In genomic region chr6:88758568-88759522, GRCm38 (mm10) we compare ENCODE assay signal across 9 mouse cellular contexts. TPM values are rescaled to one million over a fixed set of nuclear protein-coding genes. Genes with fewer than 3 reads are reported as not detected.
DNase-seq lines count a peak whose midpoint lies in the region; ATAC-seq and TF ChIP-seq lines count a peak whose summit lies in the region.
"Had no signal": no experiment of that assay in that cellular context is flagged by ENCODE, and none has a peak within 500 bp of the region (broad histone marks: within the 10 kb centered on the region; RNA-seq: fewer than 3 reads in every experiment).

No protein-coding gene starts in this region.

- H3K4me3 ChIP-seq in hindbrain, embryonic 10.5 days: no peak overlapping the region
- no peak overlapping the region for H3K4me3 ChIP-seq in hindbrain, embryonic 12.5 days
- no peak overlapping the region for H3K4me3 ChIP-seq in liver, adult 2 months (ENCODE audit: insufficient read depth, low read depth, low read length)
- no peak overlapping the region for H3K4me3 ChIP-seq in neural tube, embryonic 15.5 days (replicated peaks)
- H3K4me3 ChIP-seq in forebrain, embryonic 12.5 days (replicated peaks): no peak overlapping the region
- H3K4me3 ChIP-seq: limb, embryonic 12.5 days had no signal

- WGBS in hindbrain, embryonic 10.5 days: 82% methylated on average over 10 of the region's 10 CpGs
- 78% methylated on average over 10 of the region's 10 CpGs for WGBS in hindbrain, embryonic 12.5 days
- WGBS in liver, adult 2 months: 66% methylated on average over 10 of the region's 10 CpGs
- 82% methylated on average over 10 of the region's 10 CpGs for WGBS in neural tube, embryonic 15.5 days
- WGBS in forebrain, embryonic 12.5 days: 81% methylated on average over 10 of the region's 10 CpGs

- ATAC-seq in hindbrain, embryonic 12.5 days (ENCODE audit: low FRiP score): no peak
- ATAC-seq in neural tube, embryonic 15.5 days (ENCODE audit: low FRiP score): no peak
- ATAC-seq in forebrain, embryonic 12.5 days (ENCODE audit: low FRiP score): no peak

- H3K4me1 ChIP-seq in hindbrain, embryonic 10.5 days (replicated peaks): peaks cover 36% of the 10 kb centered on the region
- peaks cover 25% of the 10 kb centered on the region for H3K4me1 ChIP-seq in hindbrain, embryonic 12.5 days
- peaks cover 24% of the 10 kb centered on the region for H3K4me1 ChIP-seq in liver, adult 2 months (ENCODE audit: control insufficient read depth, insufficient read depth, low read length)
- H3K4me1 ChIP-seq in neural tube, embryonic 15.5 days: peaks cover 33% of the 10 kb centered on the region
- H3K4me1 ChIP-seq in forebrain, embryonic 12.5 days: peaks cover 19% of the 10 kb centered on the region; the same call in 1 of the 2 replicates

- intact Hi-C loops in left cerebral cortex, postnatal 14 days (cut with DNase I): no loop called here

- H3K9me3 ChIP-seq in hindbrain, embryonic 10.5 days: no peaks in the 10 kb centered on the region
- H3K9me3 ChIP-seq in hindbrain, embryonic 12.5 days (replicated peaks): no peaks in the 10 kb centered on the region
- H3K9me3 ChIP-seq in neural tube, embryonic 15.5 days (replicated peaks): no peaks in the 10 kb centered on the region
- H3K9me3 ChIP-seq in forebrain, embryonic 12.5 days: no peaks in the 10 kb centered on the region
- H3K9me3 ChIP-seq: limb, embryonic 12.5 days had no signal

- H3K79me2 ChIP-seq in liver, adult 2 months (ENCODE audit: control insufficient read depth, insufficient read depth, low read length): peaks cover 26% of the 10 kb centered on the region; the same call in 1 of the 2 replicates

- 0 out of 2 replicates have a peak overlapping the region, but pooled peaks have one; percentile 4 for H3K27ac ChIP-seq in hindbrain, embryonic 10.5 days
- no peak overlapping the region for H3K27ac ChIP-seq in hindbrain, embryonic 12.5 days
- peak overlapping the region; percentile 13; the same call in 1 of the 2 replicates for H3K27ac ChIP-seq in liver, adult 2 months (replicated peaks; ENCODE audit: insufficient read depth, low read depth, low read length)
- H3K27ac ChIP-seq in neural tube, embryonic 15.5 days (replicated peaks): peak overlapping the region; percentile 74; the same call in 1 of the 2 replicates
- no peak overlapping the region for H3K27ac ChIP-seq in forebrain, embryonic 12.5 days
- H3K27ac ChIP-seq: limb, embryonic 12.5 days had no signal

- no peak overlapping the region for H3K4me2 ChIP-seq in hindbrain, embryonic 12.5 days (replicated peaks)
- H3K4me2 ChIP-seq in neural tube, embryonic 15.5 days: no peak overlapping the region
- no peak overlapping the region for H3K4me2 ChIP-seq in forebrain, embryonic 12.5 days
- H3K4me2 ChIP-seq: limb, embryonic 12.5 days had no signal

- DNase-seq in hindbrain, embryonic 10.5 days (ENCODE audit: low spot score): no peak
- DNase-seq in heart, adult 8-10 months (ENCODE audit: low spot score): peak; percentile 68
- peak; percentile 37 for DNase-seq in liver, adult 2 months (ENCODE audit: extremely low read depth, low read depth, low spot score)
- DNase-seq in left cerebral cortex, postnatal 14 days (ENCODE audit: low spot score in 2 of 2): no peak
- no peak for DNase-seq in thymus, postnatal 10 days (ENCODE audit: low spot score in 2 of 2)

- H3K27me3 ChIP-seq in hindbrain, embryonic 10.5 days (ENCODE audit: insufficient read depth, poor library complexity, severe bottlenecking): 0 out of 2 replicates have a peak, but pooled peaks cover 4% of the 10 kb centered on the region
- peaks cover 5% of the 10 kb centered on the region for H3K27me3 ChIP-seq in hindbrain, embryonic 12.5 days
- no peaks in the 10 kb centered on the region for H3K27me3 ChIP-seq in liver, adult 2 months (ENCODE audit: control insufficient read depth, insufficient read depth, low read length)
- no peaks in the 10 kb centered on the region for H3K27me3 ChIP-seq in neural tube, embryonic 15.5 days (replicated peaks)
- H3K27me3 ChIP-seq in forebrain, embryonic 12.5 days: no peaks in the 10 kb centered on the region

- TF ChIP-seq POLR2A in liver, adult 2 months (IDR thresholded peaks at IDR 0.05; ENCODE audit: extremely low read depth, insufficient read depth, low read length): no peak

- H3K9ac ChIP-seq in hindbrain, embryonic 12.5 days: no peak overlapping the region
- H3K9ac ChIP-seq in liver, adult 2 months (ENCODE audit: low read depth, low read length): no peak overlapping the region; the same call in 1 of the 2 replicates
- H3K9ac ChIP-seq in neural tube, embryonic 15.5 days (replicated peaks): no peak overlapping the region
- no peak overlapping the region for H3K9ac ChIP-seq in forebrain, embryonic 12.5 days
- H3K9ac ChIP-seq: limb, embryonic 12.5 days had no signal

- TF ChIP-seq CTCF in liver, adult 2 months (IDR thresholded peaks at IDR 0.05; ENCODE audit: low read depth, low read length): no peak

- H3K36me3 ChIP-seq in hindbrain, embryonic 10.5 days: no peaks in the 10 kb centered on the region
- no peaks in the 10 kb centered on the region for H3K36me3 ChIP-seq in hindbrain, embryonic 12.5 days
- H3K36me3 ChIP-seq in liver, adult 2 months (ENCODE audit: control insufficient read depth, insufficient read depth, low read length): peaks cover 2% of the 10 kb centered on the region; the same call in 1 of the 2 replicates
- no peaks in the 10 kb centered on the region for H3K36me3 ChIP-seq in neural tube, embryonic 15.5 days
- H3K36me3 ChIP-seq in forebrain, embryonic 12.5 days (replicated peaks): no peaks in the 10 kb centered on the region
- H3K36me3 ChIP-seq: limb, embryonic 12.5 days had no signal

RNA-seq across cellular contexts. Expression of gene Mgll, which starts 34.6 kb away (rescaled TPM):
- polyA plus RNA-seq in hindbrain, embryonic 10.5 days (2016; fragmentation: Nextera tagmentation; extraction: Ambion mirVana): 4.3 and 10.2 TPM in 2 replicates
- 6.5 and 9.7 TPM in 2 replicates for polyA plus RNA-seq in hindbrain, embryonic 12.5 days (2016; fragmentation: Nextera tagmentation; extraction: Ambion mirVana)
- 100 to 1,000 TPM in 2 of 4 experiments, 10 to 100 TPM in 2; 74.8 to 134 (median 102) TPM for total RNA-seq in heart, adult 8-10 months (2022)
- 56.2 and 81.3 TPM in 2 replicates for total RNA-seq in liver, adult 2 months (2014; rRNA removed)
- polyA plus RNA-seq in liver, adult 2 months (2012; rRNA removed): 156 and 158 TPM in 2 replicates
- polyA plus RNA-seq in neural tube, embryonic 15.5 days (2015; fragmentation: Nextera tagmentation; extraction: Ambion mirVana): 72.1 and 74.7 TPM in 2 replicates
- total RNA-seq in left cerebral cortex, postnatal 14 days (2021): 100 to 1,000 TPM; 152 to 153 TPM
- 3.5 and 5.5 TPM in 2 replicates for polyA plus RNA-seq in forebrain, embryonic 12.5 days (2016; fragmentation: Nextera tagmentation; extraction: Ambion mirVana)

Comparison
In these comparisons a context has a peak if more than half of its experiments do, and no peak if none do; other contexts are left out.
1. H3K27ac ChIP-seq: peak in hindbrain, embryonic 10.5 days (single experiment), liver, adult 2 months (single experiment) and neural tube, embryonic 15.5 days (single experiment); none in hindbrain, embryonic 12.5 days (single experiment) and forebrain, embryonic 12.5 days (single experiment).
2. DNase-seq: peak in heart, adult 8-10 months (single experiment) and liver, adult 2 months (single experiment); none in hindbrain, embryonic 10.5 days (single experiment), left cerebral cortex, postnatal 14 days (0 of 2) and thymus, postnatal 10 days (0 of 2).